Mouse (Mus musculus): ENCODE measurements around the gene Zfp663. TPM values are rescaled to one million over a fixed set of nuclear protein-coding genes. Genes with fewer than 3 reads are reported as not detected.

The Zfp663 gene
- polyA plus RNA-seq, 1 experiment: 0.04 TPM

GRCm38 (mm10) chr2:165397502-165398163 is 29.1 kb upstream of the Zfp663 start:
- no peak overlapping the region for H3K4me3 ChIP-seq (ENCODE audit: insufficient read depth, low read length)
- H3K4me1 ChIP-seq (ENCODE audit: control insufficient read depth, insufficient read depth, low read length): no peaks in the 10 kb centered on the region
- H3K27ac ChIP-seq (ENCODE audit: insufficient read depth, low read length): peak overlapping the region; percentile 67
- TF ChIP-seq POLR2A (IDR thresholded peaks at IDR 0.05; ENCODE audit: extremely low read depth, insufficient read depth, low read length) (no peak), CTCF (IDR thresholded peaks at IDR 0.05; ENCODE audit: extremely low read depth, insufficient read depth, low read length) (no peak)

GRCm38 (mm10) chr2:165396831-165397501 is 28.4 kb upstream of the Zfp663 start:
- Histone ChIP-seq H3K4me3 (ENCODE audit: insufficient read depth, low read length) (no peak overlapping the region), H3K27ac (ENCODE audit: insufficient read depth, low read length) (peak overlapping the region; percentile 67), H3K4me1 (ENCODE audit: control insufficient read depth, insufficient read depth, low read length) (no peaks in the 10 kb centered on the region)
- TF ChIP-seq CTCF (IDR thresholded peaks at IDR 0.05; ENCODE audit: extremely low read depth, insufficient read depth, low read length) (no peak), POLR2A (IDR thresholded peaks at IDR 0.05; ENCODE audit: extremely low read depth, insufficient read depth, low read length) (no peak)

- TF ChIP-seq POLR2A (IDR thresholded peaks at IDR 0.05; ENCODE audit: extremely low read depth, insufficient read depth, low read length) (no peak), CTCF (IDR thresholded peaks at IDR 0.05; ENCODE audit: extremely low read depth, insufficient read depth, low read length) (no peak)
- Histone ChIP-seq H3K27ac (ENCODE audit: insufficient read depth, low read length) (no peak overlapping the region), H3K4me3 (ENCODE audit: insufficient read depth, low read length) (no peak overlapping the region), H3K4me1 (ENCODE audit: control insufficient read depth, insufficient read depth, low read length) (no peaks in the 10 kb centered on the region)
These were observed 23.6 kb upstream of the Zfp663 start for GRCm38 (mm10) chr2:165392156-165392555.

DNA sequence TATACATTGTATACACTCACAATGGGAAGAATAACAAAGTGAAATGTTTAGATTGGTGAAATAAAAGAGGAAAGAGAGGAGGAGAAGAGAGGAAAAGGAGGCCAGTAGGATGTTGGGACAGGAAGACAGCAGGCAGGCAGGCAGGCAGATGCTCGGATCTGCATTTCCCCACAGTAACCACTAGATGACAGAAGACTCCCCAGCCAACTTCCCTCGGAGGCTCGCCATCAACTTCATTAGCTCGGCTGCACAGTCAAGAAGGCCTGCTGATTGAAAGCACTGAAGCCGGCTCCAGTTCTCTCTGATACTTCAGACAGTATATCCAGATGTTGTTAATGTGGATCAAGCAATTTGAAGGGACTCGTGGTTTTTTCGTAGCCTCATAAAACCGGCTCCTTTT is 23.0 kb upstream of the Zfp663 start:
- no peak overlapping the region for H3K27ac ChIP-seq (ENCODE audit: insufficient read depth, low read length)

DNA sequence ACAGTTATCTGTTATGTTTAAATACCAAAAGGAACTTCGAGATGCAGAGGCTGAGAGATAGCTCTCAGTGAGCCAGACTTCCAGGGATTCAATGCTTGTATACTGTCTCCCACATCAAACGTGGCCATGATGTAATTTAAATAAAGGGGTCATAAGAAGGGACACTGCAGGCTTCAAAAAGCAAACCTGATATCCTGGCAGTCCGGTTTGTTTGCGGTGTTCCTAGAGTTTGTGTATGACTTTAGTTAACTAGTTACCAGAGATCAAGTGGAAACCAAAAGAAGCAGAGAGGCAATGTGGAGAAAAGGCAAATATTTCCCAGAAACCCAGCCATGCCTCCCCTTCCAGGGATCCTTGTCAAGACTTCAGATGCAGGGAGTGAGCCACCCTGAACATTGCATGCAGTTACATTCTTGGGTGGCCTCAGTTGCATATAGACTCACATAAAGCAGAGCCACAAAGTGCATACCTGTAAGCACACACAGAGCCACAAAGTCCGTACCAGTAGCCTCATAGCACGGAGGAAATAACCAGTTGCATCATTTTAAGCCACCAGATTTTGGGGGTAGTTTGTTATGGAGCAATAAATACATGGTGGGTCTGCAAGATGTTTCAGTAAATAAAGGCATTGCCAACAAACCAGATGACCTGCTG is 20.9 kb upstream of the Zfp663 start:
- Histone ChIP-seq H3K27ac (ENCODE audit: insufficient read depth, low read length) (no peak overlapping the region), H3K4me3 (ENCODE audit: insufficient read depth, low read length) (no peak overlapping the region), H3K4me1 (ENCODE audit: control insufficient read depth, insufficient read depth, low read length) (peaks cover 3% of the 10 kb centered on the region; the same call in 1 of the 2 replicates)
- TF ChIP-seq POLR2A (IDR thresholded peaks at IDR 0.05; ENCODE audit: extremely low read depth, insufficient read depth, low read length) (no peak), CTCF (IDR thresholded peaks at IDR 0.05; ENCODE audit: extremely low read depth, insufficient read depth, low read length) (no peak)

More for the DNA sequence above, 23.0 kb upstream of the Zfp663 start:
- peak; percentile 93 for TF ChIP-seq CTCF (IDR thresholded peaks at IDR 0.05; ENCODE audit: extremely low read depth, insufficient read depth, low read length)
- TF ChIP-seq POLR2A (IDR thresholded peaks at IDR 0.05; ENCODE audit: extremely low read depth, insufficient read depth, low read length): no peak
- no peak overlapping the region for H3K4me3 ChIP-seq (ENCODE audit: insufficient read depth, low read length)
- peaks cover 3% of the 10 kb centered on the region; the same call in 1 of the 2 replicates for H3K4me1 ChIP-seq (ENCODE audit: control insufficient read depth, insufficient read depth, low read length)

- peak; percentile 87 for TF ChIP-seq POLR2A (IDR thresholded peaks at IDR 0.05; ENCODE audit: extremely low read depth, insufficient read depth, low read length)
- no peak for TF ChIP-seq CTCF (IDR thresholded peaks at IDR 0.05; ENCODE audit: extremely low read depth, insufficient read depth, low read length)
- Histone ChIP-seq H3K4me3 (ENCODE audit: insufficient read depth, low read length) (peak within 1 kb of the TSS; percentile 57), H3K4me1 (ENCODE audit: control insufficient read depth, insufficient read depth, low read length) (peaks cover 3% of the 10 kb centered on the region; the same call in 1 of the 2 replicates), H3K27ac (ENCODE audit: insufficient read depth, low read length) (no peak within 1 kb of the TSS)
These were observed 19.4 kb upstream of the Zfp663 start, which contains the start of gene Zfp334 for GRCm38 (mm10) chr2:165387844-165388495. Gene Zfp334 (minus strand): TSS chr2:165388259.

DNA sequence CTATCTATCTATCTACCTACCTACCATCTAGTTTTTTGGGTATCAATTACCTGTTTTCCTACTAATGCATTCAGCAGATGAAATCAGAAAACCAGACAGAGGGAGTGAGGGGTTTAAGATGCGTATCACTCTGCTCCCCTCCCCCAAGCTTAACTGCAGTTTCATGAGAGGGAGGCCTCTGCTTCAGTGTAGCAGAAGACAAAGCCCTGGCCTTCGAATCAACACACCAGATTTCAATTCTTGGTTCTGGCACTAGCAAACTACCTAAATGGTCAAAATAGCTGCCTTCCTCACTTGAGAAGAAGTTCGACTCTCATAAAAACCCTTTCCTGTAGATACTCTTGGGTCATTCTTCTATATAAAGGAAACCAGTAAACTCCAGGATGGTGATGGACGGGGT is 18.8 kb upstream of the Zfp663 start:
- Histone ChIP-seq H3K4me3 (ENCODE audit: insufficient read depth, low read length) (peak overlapping the region; percentile 57), H3K4me1 (ENCODE audit: control insufficient read depth, insufficient read depth, low read length) (peaks cover 3% of the 10 kb centered on the region; the same call in 1 of the 2 replicates), H3K27ac (ENCODE audit: insufficient read depth, low read length) (no peak overlapping the region)
- TF ChIP-seq CTCF (IDR thresholded peaks at IDR 0.05; ENCODE audit: extremely low read depth, insufficient read depth, low read length) (no peak), POLR2A (IDR thresholded peaks at IDR 0.05; ENCODE audit: extremely low read depth, insufficient read depth, low read length) (no peak)

- H3K4me3 ChIP-seq (ENCODE audit: insufficient read depth, low read length): no peak overlapping the region
- TF ChIP-seq POLR2A (IDR thresholded peaks at IDR 0.05; ENCODE audit: extremely low read depth, insufficient read depth, low read length) (no peak), CTCF (IDR thresholded peaks at IDR 0.05; ENCODE audit: extremely low read depth, insufficient read depth, low read length) (no peak)
These were observed 11.5 kb upstream of the Zfp663 start for GRCm38 (mm10) chr2:165380050-165380449.

DNA sequence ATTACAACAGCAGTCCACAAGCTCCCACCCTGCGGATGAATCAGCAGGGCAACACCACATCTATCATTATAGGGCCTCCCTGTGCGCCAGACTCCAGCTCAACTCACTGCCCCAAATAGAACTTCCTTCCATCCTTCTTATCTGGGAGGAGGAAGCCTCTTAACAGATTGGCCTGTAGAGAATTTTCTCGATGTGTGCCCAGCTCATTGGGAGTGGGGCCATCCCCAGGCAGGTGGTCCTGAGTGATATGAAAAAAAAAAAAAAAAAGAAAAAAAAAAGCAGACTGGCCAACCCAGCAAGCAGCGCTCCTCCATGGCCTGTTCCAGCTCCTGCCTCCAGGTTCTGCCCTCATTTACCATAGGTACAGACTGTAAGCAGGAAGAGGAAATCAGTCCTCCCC is 7.5 kb upstream of the Zfp663 start:
- Histone ChIP-seq H3K27ac (ENCODE audit: insufficient read depth, low read length) (no peak overlapping the region), H3K4me3 (ENCODE audit: insufficient read depth, low read length) (no peak overlapping the region), H3K4me1 (ENCODE audit: control insufficient read depth, insufficient read depth, low read length) (peaks cover 5% of the 10 kb centered on the region; the same call in 1 of the 2 replicates)
- TF ChIP-seq POLR2A (IDR thresholded peaks at IDR 0.05; ENCODE audit: extremely low read depth, insufficient read depth, low read length) (no peak), CTCF (IDR thresholded peaks at IDR 0.05; ENCODE audit: extremely low read depth, insufficient read depth, low read length) (no peak)

More at GRCm38 (mm10) chr2:165380050-165380449, 11.5 kb upstream of the Zfp663 start:
- H3K4me1 ChIP-seq (ENCODE audit: control insufficient read depth, insufficient read depth, low read length): peaks cover 5% of the 10 kb centered on the region; the same call in 1 of the 2 replicates
- no peak overlapping the region for H3K27ac ChIP-seq (ENCODE audit: insufficient read depth, low read length)
